Mouse (Mus musculus) layer of hippocampus, adult 18-20 months (tissue): Measurements from ENCODE around the gene Tctex1d4. TPM values are rescaled to one million over a fixed set of nuclear protein-coding genes. Genes with fewer than 3 reads are reported as not detected.

Experiments used
- DNase-seq, 2 experiments: peaks; one replicate each; pipeline ENCODE4 v3.0.0; 2022; ENCODE audit warnings: low spot score in 2 of 2
- total RNA-seq, 2 experiments: library from RNA; stranded (reverse); gene quantifications; 2 replicates each; pipeline ENCODE4 v1.2.3; 2021

Gene Tctex1d4
- total RNA-seq, 2 experiments from 2014 or later, result 0.46 to 1.1 TPM

- no peak for DNase-seq
Observed at GRCm38 (mm10) chr4:117119636-117120035, 7.0 kb upstream of the Tctex1d4 start.

GRCm38 (mm10) chr4:117120052-117120444 lies 6.5 kb upstream of the Tctex1d4 start:
- DNase-seq, result no peak

GRCm38 (mm10) chr4:117120445-117121414 lies 5.9 kb upstream of the Tctex1d4 start:
- DNase-seq, result peak; percentile 94 to 97

- DNase-seq, result no peak
Observed at GRCm38 (mm10) chr4:117122209-117122608, 4.4 kb upstream of the Tctex1d4 start.

GRCm38 (mm10) chr4:117123546-117124217 lies 2.9 kb upstream of the Tctex1d4 start:
- no peak for DNase-seq

- DNase-seq, result no peak
Observed at GRCm38 (mm10) chr4:117124218-117124517, 2.4 kb upstream of the Tctex1d4 start.

GRCm38 (mm10) chr4:117124518-117125347 lies 1.9 kb upstream of the Tctex1d4 start:
- DNase-seq, result no peak

- peak; percentile 71 to 86 for DNase-seq
Observed at GRCm38 (mm10) chr4:117125348-117125909, 1.2 kb upstream of the Tctex1d4 start, which contains the start of gene Btbd19. TSS of gene Btbd19 (minus strand) at chr4:117125725.

- DNase-seq, result no peak
Observed at GRCm38 (mm10) chr4:117125910-117126674, 502 bp upstream of the Tctex1d4 start.

- no peak for DNase-seq
Observed at GRCm38 (mm10) chr4:117127991-117128686, 1.5 kb downstream of the Tctex1d4 start.

- no peak for DNase-seq
Observed at GRCm38 (mm10) chr4:117130790-117131189, 4.2 kb downstream of the Tctex1d4 start.

- DNase-seq, result no peak
Observed at GRCm38 (mm10) chr4:117131198-117131597, 4.6 kb downstream of the Tctex1d4 start.

GRCm38 (mm10) chr4:117131890-117132793 lies 5.5 kb downstream of the Tctex1d4 start:
- no peak for DNase-seq

- DNase-seq, result no peak
Observed at GRCm38 (mm10) chr4:117132794-117133143, 6.2 kb downstream of the Tctex1d4 start.

GRCm38 (mm10) chr4:117133366-117133796 lies 6.8 kb downstream of the Tctex1d4 start:
- DNase-seq, result no peak

- DNase-seq, result peak; percentile 95 to 99
Observed at GRCm38 (mm10) chr4:117133817-117134600, 7.4 kb downstream of the Tctex1d4 start, which contains the start of gene Plk3. TSS of gene Plk3 (minus strand) at chr4:117133963.

- DNase-seq, result no peak
Observed at GRCm38 (mm10) chr4:117134601-117134995, 8.0 kb downstream of the Tctex1d4 start.

GRCm38 (mm10) chr4:117136034-117136433 lies 9.4 kb downstream of the Tctex1d4 start:
- DNase-seq, result no peak
